Mouse (Mus musculus): ENCODE measurements around the gene Zbtb20.

GRCm38 (mm10) chr16:43506771-43507405 is 631.2 kb downstream of the Zbtb20 start:
- no peak for TF ChIP-seq POLR2A (IDR thresholded peaks at IDR 0.05; ENCODE audit: insufficient read depth, low read depth, low read length)
- no peak for TF ChIP-seq CTCF (IDR thresholded peaks at IDR 0.05)
- TF ChIP-seq EP300 (IDR thresholded peaks at IDR 0.05; ENCODE audit: insufficient read depth, low read depth, low read length) = no peak

Measured in heart, adult 2 months (tissue).